Mouse (Mus musculus): ENCODE data around the gene Tnr. TPM values are rescaled to one million over a fixed set of nuclear protein-coding genes. Genes with fewer than 3 reads are reported as not detected.

Tnr gene
- polyA plus RNA-seq, 1 experiment from 2014 or later: 0.47 TPM

DNA sequence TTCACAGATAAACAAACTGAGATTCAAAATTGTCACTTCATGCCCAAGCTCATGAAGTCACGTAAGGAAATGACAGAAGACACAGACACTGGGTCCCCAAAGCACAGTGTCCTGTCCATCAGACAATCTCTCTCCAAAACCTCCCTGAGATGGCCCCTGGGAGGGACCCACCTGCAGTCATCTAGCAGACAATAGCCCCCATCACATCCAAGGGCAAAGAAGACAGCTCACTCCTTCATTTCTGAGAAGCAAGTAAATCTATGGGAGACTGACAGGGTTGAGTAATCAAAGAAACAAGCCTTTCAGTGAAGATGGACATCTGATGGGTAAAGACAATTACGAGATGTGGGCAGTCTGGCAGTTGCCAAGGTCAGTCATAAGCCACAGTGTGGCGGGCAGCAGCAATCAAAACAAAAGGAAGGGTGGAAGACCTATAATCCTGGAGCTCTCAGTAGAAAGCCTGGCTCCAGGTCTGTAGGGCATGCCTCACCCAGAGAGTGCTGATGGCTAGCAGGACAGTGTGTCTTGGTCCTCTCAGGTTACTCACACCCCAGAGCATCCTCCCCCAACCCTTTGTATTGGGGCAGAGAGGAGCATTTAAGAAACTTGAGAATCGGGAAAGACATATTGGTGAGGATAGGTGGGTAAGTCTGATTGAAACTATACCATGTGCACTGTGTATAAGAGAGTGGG, 310.2 kb downstream of the Tnr start:
- H3K4me3 ChIP-seq (ENCODE audit: low read depth, low read length): no peak overlapping the region
- no peak for TF ChIP-seq CTCF (IDR thresholded peaks at IDR 0.05; ENCODE audit: low read depth)
- H3K4me2 ChIP-seq (replicated peaks; ENCODE audit: low read depth): no peak overlapping the region
- H3K4me1 ChIP-seq (replicated peaks; ENCODE audit: control insufficient read depth, insufficient read depth, low read length): no peaks in the 10 kb centered on the region
- no peaks in the 10 kb centered on the region for H3K9me3 ChIP-seq (ENCODE audit: control insufficient read depth)
- H3K27me3 ChIP-seq (replicated peaks; ENCODE audit: control insufficient read depth, insufficient read depth, low read length): no peaks in the 10 kb centered on the region
- H3K27ac ChIP-seq (ENCODE audit: low read depth, low read length): no peak overlapping the region
- no peak overlapping the region for H3K9ac ChIP-seq (ENCODE audit: low read depth, low read length)
- ATAC-seq: no peak
- 58% methylated on average over 4 of the region's 4 CpGs for WGBS
- H3K36me3 ChIP-seq (ENCODE audit: control insufficient read depth, insufficient read depth): no peaks in the 10 kb centered on the region

DNA sequence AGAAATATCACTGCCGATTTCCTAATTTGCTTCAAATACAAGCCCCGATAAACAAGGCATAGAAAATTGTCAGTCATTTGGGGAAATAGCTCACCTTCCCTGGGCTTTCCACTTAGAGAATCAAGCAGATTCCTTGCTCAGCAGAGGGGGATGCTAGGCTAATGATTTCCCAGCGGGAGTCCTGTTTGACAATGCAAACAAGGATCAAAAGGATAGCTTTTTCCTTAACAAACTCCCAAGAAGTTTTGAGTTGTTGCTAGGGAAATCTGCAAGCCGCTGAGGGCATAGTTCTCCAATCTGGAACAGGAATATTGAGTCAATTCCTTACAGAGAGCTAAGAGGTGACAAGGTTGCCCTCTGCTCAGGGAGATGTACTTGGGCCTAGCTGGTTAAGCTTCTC, 311.6 kb downstream of the Tnr start:
- Histone ChIP-seq H3K4me3 (ENCODE audit: low read depth, low read length) (no peak overlapping the region), H3K27me3 (replicated peaks; ENCODE audit: control insufficient read depth, insufficient read depth, low read length) (no peaks in the 10 kb centered on the region), H3K27ac (ENCODE audit: low read depth, low read length) (no peak overlapping the region), H3K36me3 (ENCODE audit: control insufficient read depth, insufficient read depth) (no peaks in the 10 kb centered on the region), H3K9me3 (ENCODE audit: control insufficient read depth) (no peaks in the 10 kb centered on the region), H3K4me2 (replicated peaks; ENCODE audit: low read depth) (no peak overlapping the region), H3K9ac (ENCODE audit: low read depth, low read length) (no peak overlapping the region), H3K4me1 (replicated peaks; ENCODE audit: control insufficient read depth, insufficient read depth, low read length) (no peaks in the 10 kb centered on the region)
- TF ChIP-seq CTCF (IDR thresholded peaks at IDR 0.05; ENCODE audit: low read depth): no peak
- WGBS: 22% methylated on average over 4 of the region's 4 CpGs
- no peak for ATAC-seq

DNA sequence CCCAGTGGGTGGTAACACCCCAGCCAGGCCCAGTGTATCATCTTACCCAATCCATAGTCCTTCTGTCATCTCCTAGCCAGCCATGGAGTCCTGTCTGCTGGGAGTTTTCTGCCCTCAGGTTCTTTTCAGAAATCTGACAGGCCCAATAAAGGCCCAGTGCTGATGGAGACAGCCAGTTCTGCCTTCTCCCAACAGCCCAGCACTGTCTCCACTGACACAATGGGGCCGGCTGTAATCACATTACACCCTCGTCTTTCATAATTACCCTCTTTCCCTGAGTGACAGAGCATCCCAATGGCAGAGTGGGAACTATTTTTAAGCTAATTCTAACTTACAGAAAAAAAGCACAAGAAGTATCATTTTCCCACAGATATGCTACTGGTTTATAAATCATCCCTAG, 316.8 kb downstream of the Tnr start:
- WGBS: 50% methylated on average over 2 of the region's 2 CpGs
- no peak for ATAC-seq
- no peak overlapping the region for H3K4me2 ChIP-seq (replicated peaks; ENCODE audit: low read depth)
- TF ChIP-seq CTCF (IDR thresholded peaks at IDR 0.05; ENCODE audit: low read depth): no peak
- H3K36me3 ChIP-seq (ENCODE audit: control insufficient read depth, insufficient read depth): no peaks in the 10 kb centered on the region
- no peak overlapping the region for H3K4me3 ChIP-seq (ENCODE audit: low read depth, low read length)
- H3K9ac ChIP-seq (ENCODE audit: low read depth, low read length): no peak overlapping the region
- H3K27me3 ChIP-seq (replicated peaks; ENCODE audit: control insufficient read depth, insufficient read depth, low read length): no peaks in the 10 kb centered on the region
- no peak overlapping the region for H3K27ac ChIP-seq (ENCODE audit: low read depth, low read length)
- H3K4me1 ChIP-seq (replicated peaks; ENCODE audit: control insufficient read depth, insufficient read depth, low read length): no peaks in the 10 kb centered on the region
- no peaks in the 10 kb centered on the region for H3K9me3 ChIP-seq (ENCODE audit: control insufficient read depth)

DNA sequence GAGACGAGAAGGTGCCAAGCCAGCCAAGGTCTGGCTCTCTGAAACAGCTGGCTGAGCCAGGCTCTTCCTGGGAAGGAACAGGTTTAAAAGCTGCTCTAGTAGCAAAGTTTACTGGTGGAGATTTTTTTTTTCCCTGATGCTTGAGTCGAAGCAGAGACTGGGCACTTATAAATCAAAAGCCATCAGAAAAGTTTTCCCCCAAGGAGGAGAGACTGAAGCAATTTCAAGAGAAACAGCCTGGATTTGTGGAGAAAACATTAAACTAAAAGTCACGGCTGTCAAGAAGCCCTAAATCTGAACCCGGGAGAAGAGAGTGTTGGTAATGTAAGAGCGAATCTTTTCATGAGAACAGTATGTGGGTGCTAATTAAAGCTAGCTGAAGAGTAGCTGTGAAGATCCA, 319.3 kb downstream of the Tnr start:
- WGBS: 62% methylated on average over 5 of the region's 5 CpGs
- H3K4me1 ChIP-seq (replicated peaks; ENCODE audit: control insufficient read depth, insufficient read depth, low read length): no peaks in the 10 kb centered on the region
- H3K4me3 ChIP-seq (ENCODE audit: low read depth, low read length): no peak overlapping the region
- H3K9me3 ChIP-seq (ENCODE audit: control insufficient read depth): no peaks in the 10 kb centered on the region
- H3K4me2 ChIP-seq (replicated peaks; ENCODE audit: low read depth): no peak overlapping the region
- no peaks in the 10 kb centered on the region for H3K27me3 ChIP-seq (replicated peaks; ENCODE audit: control insufficient read depth, insufficient read depth, low read length)
- H3K36me3 ChIP-seq (ENCODE audit: control insufficient read depth, insufficient read depth): no peaks in the 10 kb centered on the region
- no peak for TF ChIP-seq CTCF (IDR thresholded peaks at IDR 0.05; ENCODE audit: low read depth)
- H3K27ac ChIP-seq (ENCODE audit: low read depth, low read length): no peak overlapping the region
- no peak overlapping the region for H3K9ac ChIP-seq (ENCODE audit: low read depth, low read length)
- ATAC-seq: no peak

DNA sequence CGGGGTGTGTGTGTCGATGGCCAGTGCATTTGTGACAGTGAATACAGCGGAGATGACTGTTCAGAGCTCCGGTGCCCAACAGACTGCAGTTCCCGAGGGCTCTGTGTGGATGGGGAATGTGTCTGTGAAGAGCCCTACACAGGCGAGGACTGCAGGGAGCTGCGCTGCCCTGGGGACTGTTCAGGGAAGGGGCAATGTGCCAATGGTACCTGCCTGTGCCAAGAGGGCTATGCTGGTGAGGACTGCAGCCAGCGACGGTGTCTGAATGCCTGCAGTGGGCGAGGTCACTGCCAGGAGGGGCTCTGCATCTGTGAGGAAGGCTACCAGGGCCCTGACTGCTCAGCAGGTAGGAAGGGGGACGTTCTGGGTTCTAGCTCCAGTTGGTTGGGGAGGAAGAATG, 328.5 kb downstream of the Tnr start:
- no peak overlapping the region for H3K9ac ChIP-seq (ENCODE audit: low read depth, low read length)
- H3K36me3 ChIP-seq (ENCODE audit: control insufficient read depth, insufficient read depth): no peaks in the 10 kb centered on the region
- no peak overlapping the region for H3K4me3 ChIP-seq (ENCODE audit: low read depth, low read length)
- TF ChIP-seq CTCF (IDR thresholded peaks at IDR 0.05; ENCODE audit: low read depth): no peak
- H3K27me3 ChIP-seq (replicated peaks; ENCODE audit: control insufficient read depth, insufficient read depth, low read length): no peaks in the 10 kb centered on the region
- H3K9me3 ChIP-seq (ENCODE audit: control insufficient read depth): no peaks in the 10 kb centered on the region
- 84% methylated on average over 11 of the region's 11 CpGs for WGBS
- no peaks in the 10 kb centered on the region for H3K4me1 ChIP-seq (replicated peaks; ENCODE audit: control insufficient read depth, insufficient read depth, low read length)
- H3K27ac ChIP-seq (ENCODE audit: low read depth, low read length): no peak overlapping the region
- no peak for ATAC-seq
- H3K4me2 ChIP-seq (replicated peaks; ENCODE audit: low read depth): no peak overlapping the region

DNA sequence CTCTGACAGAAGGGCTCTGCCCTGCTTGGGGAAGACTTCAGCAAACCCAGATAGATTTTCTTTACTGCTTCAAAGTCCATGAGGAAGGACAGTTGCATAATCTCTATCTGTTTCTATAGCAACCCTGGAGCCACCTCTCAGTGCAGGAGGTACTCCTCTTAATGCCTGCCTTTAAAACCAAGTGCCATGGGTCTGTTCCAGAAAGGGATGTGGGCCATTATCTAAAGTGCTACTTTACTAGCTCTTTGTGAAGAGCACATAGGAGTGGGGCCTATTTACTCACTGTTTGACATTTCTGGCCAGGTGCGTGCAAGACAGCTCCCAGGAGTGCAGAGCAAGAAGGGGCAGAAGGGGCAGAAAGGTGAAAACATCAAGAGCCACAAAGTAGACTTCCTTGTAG, 330.7 kb downstream of the Tnr start:
- Histone ChIP-seq H3K4me3 (ENCODE audit: low read depth, low read length) (no peak overlapping the region), H3K4me2 (replicated peaks; ENCODE audit: low read depth) (no peak overlapping the region), H3K9ac (ENCODE audit: low read depth, low read length) (no peak overlapping the region), H3K27ac (ENCODE audit: low read depth, low read length) (no peak overlapping the region), H3K36me3 (ENCODE audit: control insufficient read depth, insufficient read depth) (no peaks in the 10 kb centered on the region), H3K9me3 (ENCODE audit: control insufficient read depth) (no peaks in the 10 kb centered on the region), H3K4me1 (replicated peaks; ENCODE audit: control insufficient read depth, insufficient read depth, low read length) (no peaks in the 10 kb centered on the region), H3K27me3 (replicated peaks; ENCODE audit: control insufficient read depth, insufficient read depth, low read length) (no peaks in the 10 kb centered on the region)
- WGBS: 63% methylated on average over 1 of the region's 1 CpGs
- ATAC-seq: no peak
- TF ChIP-seq CTCF (IDR thresholded peaks at IDR 0.05; ENCODE audit: low read depth): no peak

Data from intestine, postnatal 0 days (tissue).